Mouse (Mus musculus): ENCODE measurements around the gene Csnk2b. TPM values are rescaled to one million over a fixed set of nuclear protein-coding genes. Genes with fewer than 3 reads are reported as not detected.

Gene Csnk2b
- polyA plus RNA-seq, 1 experiment from 2014 or later: 203 TPM

GRCm38 (mm10) chr17:35104754-35105153, 17.1 kb downstream of the Csnk2b start:
- H3K9me3 ChIP-seq (ENCODE audit: low read length): no peaks in the 10 kb centered on the region
- H3K9ac ChIP-seq (replicated peaks; ENCODE audit: low read depth): no peak overlapping the region
- no peak overlapping the region for H3K4me3 ChIP-seq (ENCODE audit: low read depth, low read length)
- TF ChIP-seq CTCF (IDR thresholded peaks at IDR 0.05) (no peak), EP300 (IDR thresholded peaks at IDR 0.05) (no peak)
- no peak overlapping the region for H3K4me2 ChIP-seq (replicated peaks; ENCODE audit: low read depth, low read length)
- 67% methylated on average over 6 of the region's 6 CpGs for WGBS
- DNase-seq (ENCODE audit: low spot score) (no peak), ATAC-seq (no peak)
- no peaks in the 10 kb centered on the region for H3K27me3 ChIP-seq (replicated peaks; ENCODE audit: insufficient read depth, low read length)
- no peak overlapping the region for H3K27ac ChIP-seq (ENCODE audit: low read length)
- peaks cover 22% of the 10 kb centered on the region; the same call in 1 of the 2 replicates for H3K36me3 ChIP-seq (ENCODE audit: insufficient read depth, low read length)
- H3K4me1 ChIP-seq (ENCODE audit: insufficient read depth, low read depth, low read length): no peaks in the 10 kb centered on the region

GRCm38 (mm10) chr17:35104079-35104478, 17.8 kb downstream of the Csnk2b start:
- Histone ChIP-seq H3K27me3 (replicated peaks; ENCODE audit: insufficient read depth, low read length) (no peaks in the 10 kb centered on the region), H3K4me1 (ENCODE audit: insufficient read depth, low read depth, low read length) (no peaks in the 10 kb centered on the region), H3K4me3 (ENCODE audit: low read depth, low read length) (no peak overlapping the region), H3K27ac (ENCODE audit: low read length) (no peak overlapping the region), H3K4me2 (replicated peaks; ENCODE audit: low read depth, low read length) (no peak overlapping the region), H3K36me3 (ENCODE audit: insufficient read depth, low read length) (peaks cover 22% of the 10 kb centered on the region; the same call in 1 of the 2 replicates), H3K9ac (replicated peaks; ENCODE audit: low read depth) (no peak overlapping the region), H3K9me3 (ENCODE audit: low read length) (no peaks in the 10 kb centered on the region)
- ATAC-seq: no peak
- DNase-seq (ENCODE audit: low spot score): no peak
- 90% methylated on average over 7 of the region's 7 CpGs for WGBS
- no peak for TF ChIP-seq CTCF (IDR thresholded peaks at IDR 0.05)
- TF ChIP-seq EP300 (IDR thresholded peaks at IDR 0.05): no peak

DNA sequence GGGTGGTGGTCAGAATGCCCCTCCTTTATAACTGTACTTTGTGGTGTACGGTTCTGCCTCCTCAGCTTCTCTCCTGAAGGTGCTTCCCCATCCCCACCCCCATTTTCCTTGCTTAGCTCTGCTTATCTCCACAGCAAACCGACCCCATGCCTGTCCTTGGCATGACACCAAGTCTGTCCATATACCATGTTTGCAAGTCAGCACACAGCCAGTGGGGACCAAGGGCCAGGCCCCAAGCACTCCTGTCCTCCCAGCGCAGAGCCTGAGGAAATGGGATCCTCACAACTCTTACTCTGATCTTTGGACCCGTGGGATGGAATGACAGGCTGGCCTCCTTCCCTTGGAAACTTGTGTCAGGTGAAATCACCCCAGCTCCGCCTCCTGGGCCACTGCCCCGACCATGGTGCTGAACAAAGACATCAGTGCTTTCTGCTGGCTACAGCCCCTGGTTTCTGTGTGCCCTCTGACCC, 18.6 kb downstream of the Csnk2b start:
- H3K4me1 ChIP-seq (ENCODE audit: insufficient read depth, low read depth, low read length): no peaks in the 10 kb centered on the region
- TF ChIP-seq EP300 (IDR thresholded peaks at IDR 0.05): no peak
- no peak for TF ChIP-seq CTCF (IDR thresholded peaks at IDR 0.05)
- no peak overlapping the region for H3K4me2 ChIP-seq (replicated peaks; ENCODE audit: low read depth, low read length)
- no peaks in the 10 kb centered on the region for H3K27me3 ChIP-seq (replicated peaks; ENCODE audit: insufficient read depth, low read length)
- H3K9ac ChIP-seq (replicated peaks; ENCODE audit: low read depth): no peak overlapping the region
- no peaks in the 10 kb centered on the region for H3K9me3 ChIP-seq (ENCODE audit: low read length)
- H3K4me3 ChIP-seq (ENCODE audit: low read depth, low read length): no peak overlapping the region
- ATAC-seq (no peak), DNase-seq (ENCODE audit: low spot score) (no peak)
- H3K36me3 ChIP-seq (ENCODE audit: insufficient read depth, low read length): peaks cover 27% of the 10 kb centered on the region; the same call in 1 of the 2 replicates
- 58% methylated on average over 6 of the region's 6 CpGs for WGBS
- no peak overlapping the region for H3K27ac ChIP-seq (ENCODE audit: low read length)

GRCm38 (mm10) chr17:35102299-35102698, 19.6 kb downstream of the Csnk2b start:
- no peaks in the 10 kb centered on the region for H3K4me1 ChIP-seq (ENCODE audit: insufficient read depth, low read depth, low read length)
- H3K4me3 ChIP-seq (ENCODE audit: low read depth, low read length): no peak overlapping the region
- DNase-seq (ENCODE audit: low spot score) (no peak), ATAC-seq (no peak)
- no peak overlapping the region for H3K9ac ChIP-seq (replicated peaks; ENCODE audit: low read depth)
- H3K27ac ChIP-seq (ENCODE audit: low read length): no peak overlapping the region
- H3K36me3 ChIP-seq (ENCODE audit: insufficient read depth, low read length): peaks cover 35% of the 10 kb centered on the region
- H3K4me2 ChIP-seq (replicated peaks; ENCODE audit: low read depth, low read length): no peak overlapping the region
- WGBS: 68% methylated on average over 8 of the region's 8 CpGs
- H3K9me3 ChIP-seq (ENCODE audit: low read length): no peaks in the 10 kb centered on the region
- H3K27me3 ChIP-seq (replicated peaks; ENCODE audit: insufficient read depth, low read length): no peaks in the 10 kb centered on the region
- TF ChIP-seq EP300 (IDR thresholded peaks at IDR 0.05) (no peak), CTCF (IDR thresholded peaks at IDR 0.05) (no peak)

DNA sequence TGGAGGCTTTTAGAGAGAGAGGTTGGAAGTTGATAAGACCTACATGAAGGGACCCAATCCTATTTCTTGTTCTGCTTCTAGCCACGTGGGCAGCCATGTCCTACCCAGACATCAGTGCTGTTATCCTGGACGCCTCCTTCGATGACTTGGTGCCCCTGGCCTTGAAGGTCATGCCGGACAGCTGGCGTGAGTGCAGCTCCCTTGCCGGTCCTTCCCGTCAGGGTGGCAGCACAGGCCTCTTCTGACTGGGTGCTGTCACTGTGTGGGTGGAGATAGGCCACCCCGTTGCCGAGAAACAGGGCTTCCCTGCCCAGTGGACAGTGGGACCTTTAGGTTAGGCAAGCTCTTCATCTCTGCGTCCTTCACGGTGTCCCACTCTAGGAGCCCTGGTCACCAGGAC, 20.7 kb downstream of the Csnk2b start:
- Histone ChIP-seq H3K4me2 (replicated peaks; ENCODE audit: low read depth, low read length) (no peak overlapping the region), H3K9me3 (ENCODE audit: low read length) (no peaks in the 10 kb centered on the region), H3K4me3 (ENCODE audit: low read depth, low read length) (no peak overlapping the region), H3K27me3 (replicated peaks; ENCODE audit: insufficient read depth, low read length) (no peaks in the 10 kb centered on the region), H3K27ac (ENCODE audit: low read length) (no peak overlapping the region), H3K9ac (replicated peaks; ENCODE audit: low read depth) (no peak overlapping the region), H3K4me1 (ENCODE audit: insufficient read depth, low read depth, low read length) (no peaks in the 10 kb centered on the region), H3K36me3 (ENCODE audit: insufficient read depth, low read length) (peaks cover 46% of the 10 kb centered on the region)
- ATAC-seq (no peak), DNase-seq (ENCODE audit: low spot score) (no peak)
- TF ChIP-seq CTCF (IDR thresholded peaks at IDR 0.05): no peak
- no peak for TF ChIP-seq EP300 (IDR thresholded peaks at IDR 0.05)
- 81% methylated on average over 11 of the region's 11 CpGs for WGBS

DNA sequence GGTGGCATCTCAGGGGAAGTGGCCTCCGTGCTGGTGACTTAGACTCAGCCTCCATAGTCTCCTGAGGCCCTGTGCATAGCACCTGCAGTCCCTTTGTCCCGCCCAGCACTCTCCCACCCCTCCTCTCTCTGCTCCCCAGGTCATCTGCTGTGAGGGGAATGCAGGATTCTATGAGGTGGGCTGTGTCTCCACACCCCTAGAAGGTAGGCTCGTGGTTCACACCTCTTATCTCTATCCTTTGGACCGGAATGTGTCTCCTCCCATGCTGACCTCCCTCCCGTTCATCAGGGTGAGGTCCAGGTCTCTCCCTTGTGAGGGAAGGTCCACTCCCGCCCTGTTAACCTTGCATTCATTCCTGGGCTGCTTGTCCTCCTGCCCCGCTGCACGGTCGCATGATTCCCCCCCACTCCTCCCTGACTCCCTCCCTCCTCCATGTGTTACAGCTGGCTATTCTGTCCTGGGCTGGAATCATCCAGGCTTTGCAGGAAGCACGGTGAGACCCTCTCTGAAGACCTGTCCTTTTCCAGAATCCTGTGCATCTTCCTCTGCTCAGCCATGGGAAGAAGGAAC, 21.6 kb downstream of the Csnk2b start:
- Histone ChIP-seq H3K27ac (ENCODE audit: low read length) (no peak overlapping the region), H3K9me3 (ENCODE audit: low read length) (no peaks in the 10 kb centered on the region), H3K27me3 (replicated peaks; ENCODE audit: insufficient read depth, low read length) (no peaks in the 10 kb centered on the region), H3K9ac (replicated peaks; ENCODE audit: low read depth) (no peak overlapping the region), H3K36me3 (ENCODE audit: insufficient read depth, low read length) (peaks cover 48% of the 10 kb centered on the region), H3K4me2 (replicated peaks; ENCODE audit: low read depth, low read length) (no peak overlapping the region), H3K4me3 (ENCODE audit: low read depth, low read length) (no peak overlapping the region), H3K4me1 (ENCODE audit: insufficient read depth, low read depth, low read length) (no peaks in the 10 kb centered on the region)
- DNase-seq (ENCODE audit: low spot score) (no peak), ATAC-seq (no peak)
- TF ChIP-seq CTCF (IDR thresholded peaks at IDR 0.05) (no peak), EP300 (IDR thresholded peaks at IDR 0.05) (no peak)
- 63% methylated on average over 10 of the region's 10 CpGs for WGBS
